Mouse (Mus musculus): Measurements from ENCODE around the gene Gdf5. TPM values are rescaled to one million over a fixed set of nuclear protein-coding genes. Genes with fewer than 3 reads are reported as not detected.

The Gdf5 gene
- total RNA-seq (2012; rRNA removed) (not detected in 2 replicates), total RNA-seq (2014; rRNA removed) (not detected in 2 replicates), polyA plus RNA-seq (2012; ENCODE audit: insufficient read length, low read depth) (not detected in 2 replicates)

GRCm38 (mm10) chr2:155945124-155945523, at the start of gene Gdf5:
Gene Gdf5 (minus strand): TSS chr2:155945367.
- Histone ChIP-seq H3K9me3 (replicated peaks; ENCODE audit: low read length) (no peaks in the 10 kb centered on the region), H3K27me3 (replicated peaks) (peaks cover 1% of the 10 kb centered on the region), H3K4me3 (replicated peaks in 1 of 3; ENCODE audit: low read depth in 2 of 3, low read length in 2 of 3, poor library complexity in 1 of 3) (no peak within 1 kb of the TSS), H3K27ac (ENCODE audit: insufficient read depth, low read depth) (no peak within 1 kb of the TSS), H3K4me2 (ENCODE audit: insufficient read depth, low read depth, poor library complexity, severe bottlenecking) (no peak within 1 kb of the TSS), H3K4me1 (ENCODE audit: control insufficient read depth in 1 of 2, insufficient read depth in 2 of 2) (peaks cover 0 to 3% of the 10 kb centered on the region in 2 experiments; a peak in 3 of 4 replicates), H3K36me3 (replicated peaks in 1 of 2; ENCODE audit: control insufficient read depth in 1 of 2, insufficient read depth in 1 of 2, low read length in 1 of 2) (no peaks in the 10 kb centered on the region), H3K79me2 (replicated peaks; ENCODE audit: control insufficient read depth, extremely low read depth, insufficient read depth, poor library complexity, severe bottlenecking) (no peaks in the 10 kb centered on the region), H3K9ac (ENCODE audit: insufficient read depth, low read depth) (no peak within 1 kb of the TSS)
- in situ Hi-C loops (cut with MboI; ENCODE audit: low pct_ligation_motif_present, low pct_unique_long_range_greater_than_20kb, low sequenced_read_pairs) (loop anchor here (25.0 kb wide), 1 partner anchor 258 kb away; the partner anchor contains the start of gene Trpc4ap), dilution Hi-C loops (cut with MboI; ENCODE audit: extremely low pct_ligation_motif_present, extremely low pct_unique_long_range_greater_than_20kb, low sequenced_read_pairs) (no loop called here)
- no peak for DNase-seq (ENCODE audit: extremely low read depth)
- TF ChIP-seq JUND (conservative IDR thresholded peaks at IDR 0.05; ENCODE audit: low read depth, low read length) (no peak), EP300 (IDR thresholded peaks at IDR 0.05; ENCODE audit: low read length) (no peak), CHD2 (IDR thresholded peaks at IDR 0.05; ENCODE audit: low read length) (no peak), POLR2AphosphoS2 (IDR thresholded peaks at IDR 0.05; ENCODE audit: low read depth, low read length) (no peak), MXI1 (IDR thresholded peaks at IDR 0.05; ENCODE audit: low read depth, low read length) (no peak), HCFC1 (IDR thresholded peaks at IDR 0.05; ENCODE audit: low read depth, low read length) (no peak), ZMIZ1 (IDR thresholded peaks at IDR 0.05; ENCODE audit: low read depth, low read length) (no peak), ZNF384 (IDR thresholded peaks at IDR 0.05; ENCODE audit: low read depth, low read length) (no peak), GABPA (IDR thresholded peaks at IDR 0.05; ENCODE audit: insufficient replicate concordance, low read depth, low read length) (no peak), NELFE (IDR thresholded peaks at IDR 0.05; ENCODE audit: low read depth, low read length) (no peak), TBP (conservative IDR thresholded peaks at IDR 0.05; ENCODE audit: low read depth, low read length) (no peak), UBTF (IDR thresholded peaks at IDR 0.05; ENCODE audit: low read depth, low read length) (no peak), IRF4 (IDR thresholded peaks at IDR 0.05; ENCODE audit: low read depth, low read length) (no peak), MEF2A (IDR thresholded peaks at IDR 0.05; ENCODE audit: borderline replicate concordance, low read depth, low read length) (no peak), PAX5 (IDR thresholded peaks at IDR 0.05; ENCODE audit: low read length) (no peak), SIN3A (IDR thresholded peaks at IDR 0.05; ENCODE audit: low read length) (no peak), USF1 (IDR thresholded peaks at IDR 0.05; ENCODE audit: low read depth, low read length) (no peak), ETS1 (conservative IDR thresholded peaks at IDR 0.05; ENCODE audit: low read depth, low read length) (no peak)

DNA sequence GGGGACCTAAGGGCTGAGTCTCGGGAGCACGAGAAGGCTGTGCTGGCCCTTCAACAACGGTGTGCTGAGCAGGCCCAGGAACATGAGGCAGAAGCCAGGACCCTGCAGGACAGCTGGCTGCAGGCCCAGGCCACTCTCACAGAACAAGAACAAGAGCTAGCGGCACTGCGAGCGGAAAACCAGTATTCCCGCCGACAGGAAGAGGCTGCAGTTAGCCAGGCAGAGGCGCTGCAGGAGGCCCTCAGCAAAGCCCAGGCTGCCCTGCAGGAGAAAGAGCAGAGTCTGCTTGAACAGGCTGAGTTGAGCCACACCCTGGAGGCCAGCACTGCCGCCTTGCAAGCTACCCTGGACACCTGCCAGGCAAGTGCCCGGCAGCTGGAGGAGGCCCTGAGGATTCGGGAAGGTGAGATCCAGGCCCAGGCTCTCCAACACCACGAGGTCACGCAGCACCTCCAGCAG, 46.7 kb upstream of the Gdf5 start:
- H3K9me3 ChIP-seq (replicated peaks; ENCODE audit: low read length) = no peaks in the 10 kb centered on the region
- in situ Hi-C loops (cut with MboI; ENCODE audit: low pct_ligation_motif_present, low pct_unique_long_range_greater_than_20kb, low sequenced_read_pairs) = loop anchor here (25.0 kb wide), 1 partner anchor 295 kb away; no protein-coding TSS in a partner anchor

More for the DNA sequence above, 46.7 kb upstream of the Gdf5 start:
- Histone ChIP-seq H3K36me3 (replicated peaks in 1 of 2; ENCODE audit: control insufficient read depth in 1 of 2, insufficient read depth in 1 of 2, low read length in 1 of 2) (peaks cover 91 to 99% of the 10 kb centered on the region in 2 experiments), H3K4me2 (ENCODE audit: insufficient read depth, low read depth, poor library complexity, severe bottlenecking) (no peak overlapping the region), H3K4me1 (ENCODE audit: control insufficient read depth in 1 of 2, insufficient read depth in 2 of 2) (no peaks in the 10 kb centered on the region), H3K27me3 (replicated peaks) (no peaks in the 10 kb centered on the region), H3K27ac (ENCODE audit: insufficient read depth, low read depth) (no peak overlapping the region), H3K9ac (ENCODE audit: insufficient read depth, low read depth) (no peak overlapping the region), H3K79me2 (replicated peaks; ENCODE audit: control insufficient read depth, extremely low read depth, insufficient read depth, poor library complexity, severe bottlenecking) (no peaks in the 10 kb centered on the region), H3K4me3 (replicated peaks in 1 of 3; ENCODE audit: low read depth in 2 of 3, low read length in 2 of 3, poor library complexity in 1 of 3) (no peak overlapping the region)
- TF ChIP-seq TCF12 (IDR thresholded peaks at IDR 0.05; ENCODE audit: low read depth, low read length) (no peak), KAT2A (IDR thresholded peaks at IDR 0.05; ENCODE audit: insufficient replicate concordance, low read length) (no peak), ELF1 (IDR thresholded peaks at IDR 0.05; ENCODE audit: low read depth, low read length) (no peak), NRF1 (IDR thresholded peaks at IDR 0.05; ENCODE audit: low read depth, low read length) (no peak), EP300 (IDR thresholded peaks at IDR 0.05; ENCODE audit: low read length) (no peak), MAX (IDR thresholded peaks at IDR 0.05; ENCODE audit: low read length) (no peak), PAX5 (IDR thresholded peaks at IDR 0.05; ENCODE audit: low read length) (no peak), GABPA (IDR thresholded peaks at IDR 0.05; ENCODE audit: insufficient replicate concordance, low read depth, low read length) (no peak), ETS1 (conservative IDR thresholded peaks at IDR 0.05; ENCODE audit: low read depth, low read length) (no peak), SMC3 (IDR thresholded peaks at IDR 0.05; ENCODE audit: low read depth, low read length) (no peak), USF1 (IDR thresholded peaks at IDR 0.05; ENCODE audit: low read depth, low read length) (no peak), CTCF (conservative IDR thresholded peaks at IDR 0.05 in 1 of 2, IDR thresholded peaks at IDR 0.05 in 1 of 2; ENCODE audit: low read depth in 2 of 2, low read length in 2 of 2) (no peak), MYC (IDR thresholded peaks at IDR 0.05; ENCODE audit: low read depth, low read length) (no peak), ZKSCAN1 (IDR thresholded peaks at IDR 0.05; ENCODE audit: borderline replicate concordance, low read depth, low read length) (no peak), HCFC1 (IDR thresholded peaks at IDR 0.05; ENCODE audit: low read depth, low read length) (no peak), JUND (conservative IDR thresholded peaks at IDR 0.05; ENCODE audit: low read depth, low read length) (no peak), MAZ (IDR thresholded peaks at IDR 0.05; ENCODE audit: low read depth, low read length) (no peak), MEF2A (IDR thresholded peaks at IDR 0.05; ENCODE audit: borderline replicate concordance, low read depth, low read length) (no peak), CHD2 (IDR thresholded peaks at IDR 0.05; ENCODE audit: low read length) (no peak)
- dilution Hi-C loops (cut with MboI; ENCODE audit: extremely low pct_ligation_motif_present, extremely low pct_unique_long_range_greater_than_20kb, low sequenced_read_pairs) = no loop called here
- DNase-seq (ENCODE audit: extremely low read depth) = no peak

Data from CH12.LX (cell line).